Mouse (Mus musculus) hindbrain, postnatal 0 days (tissue): ENCODE results near the gene Mreg. TPM values are rescaled to one million over a fixed set of nuclear protein-coding genes. Genes with fewer than 3 reads are reported as not detected.

Experiments used
- ATAC-seq: fragments of 200-750 bp; cut with Nextera tagmentation; 2 replicates; pipeline ENCODE4 v1.8.0; 2017; ENCODE audit warnings: mild to moderate bottlenecking, moderate TSS enrichment, moderate library complexity
- DNase-seq: peaks from one replicate; pipeline ENCODE4 v3.0.0-alpha.2; 2015; ENCODE audit warnings: low spot score
- H3K27ac ChIP-seq: fragments of 300-500 bp; sonication (generic); 2 replicates; pipeline ENCODE4 v1.5.1; 2014; ENCODE audit warnings: mild to moderate bottlenecking
- H3K27me3 ChIP-seq: fragments of 300-500 bp; sonication (generic); 2 replicates; pipeline ENCODE4 v1.6.1; 2014; ENCODE audit warnings: low read length, mixed read lengths; ENCODE audit not compliant: insufficient read depth
- H3K36me3 ChIP-seq: fragments of 300-500 bp; sonication (generic); 2 replicates; pipeline ENCODE4 v1.6.1; 2014; ENCODE audit warnings: low read length, mixed read lengths; ENCODE audit not compliant: insufficient read depth
- H3K4me1 ChIP-seq: fragments of 300-500 bp; sonication (generic); 2 replicates; pipeline ENCODE4 v1.6.1; 2014; ENCODE audit warnings: antibody characterized with exemption, low read length, mixed read lengths; ENCODE audit not compliant: insufficient read depth
- H3K4me2 ChIP-seq: fragments of 300-500 bp; sonication (generic); 2 replicates; pipeline ENCODE4 v1.6.1; 2014; ENCODE audit warnings: low read depth, mild to moderate bottlenecking, low read length, moderate library complexity, mixed read lengths
- H3K4me3 ChIP-seq: fragments of 300-500 bp; sonication (generic); 2 replicates; pipeline ENCODE4 v1.5.1; 2014; ENCODE audit warnings: low read length
- H3K9ac ChIP-seq: fragments of 300-500 bp; sonication (generic); replicated peaks from 2 replicates; pipeline ENCODE4 v1.6.1; 2014; ENCODE audit warnings: mild to moderate bottlenecking, low read length, moderate library complexity, mixed read lengths
- H3K9me3 ChIP-seq: fragments of 300-500 bp; sonication (generic); 2 replicates; pipeline ENCODE4 v1.6.1; 2016; ENCODE audit warnings: low read length, mixed read lengths
- CTCF ChIP-seq: IDR thresholded peaks from 2 replicates; pipeline ENCODE4 v1.5.1; 2016; ENCODE audit warnings: antibody characterized with exemption, control low read depth, low read depth
- whole genome bisulfite sequencing: fragments of 180-500 bp; shearing (Covaris S2); extraction: QIAGEN DNeasy Blood & Tissue Kit; methylation state at CpG from one replicate; pipeline ENCODE4 v1.1.7; 2014; 5-methylcytosine and 5-hydroxymethylcytosine counted together
- polyA plus RNA-seq: library from polyadenylated mRNA; unstranded; fragments of >200 nt; fragmentation: Nextera tagmentation; extraction: Ambion mirVana; gene quantifications from 2 replicates; pipeline ENCODE4 v1.2.1, GENCODE M21; 2015
- total RNA-seq: library from RNA; depleted of rRNA; stranded (reverse); fragments of >200 nt; gene quantifications from 2 replicates; pipeline ENCODE4 v1.2.3, GENCODE M21; 2014

Mreg gene
- total and polyA plus RNA-seq, 2 experiments from 2014 or later: 2.1 to 3.9 TPM

GRCm38 (mm10) chr1:72205113-72205512 is 7.0 kb downstream of the Mreg start:
- no peak overlapping the region for H3K27ac ChIP-seq
- H3K9me3 ChIP-seq: no peaks in the 10 kb centered on the region
- H3K4me3 ChIP-seq: no peak overlapping the region
- ATAC-seq (no peak), DNase-seq (no peak)
- no peaks in the 10 kb centered on the region for H3K4me1 ChIP-seq
- no peak overlapping the region for H3K4me2 ChIP-seq
- H3K9ac ChIP-seq: no peak overlapping the region
- H3K36me3 ChIP-seq: no peaks in the 10 kb centered on the region
- TF ChIP-seq CTCF: no peak
- 65% methylated on average over 3 of the region's 3 CpGs for WGBS
- no peaks in the 10 kb centered on the region for H3K27me3 ChIP-seq

GRCm38 (mm10) chr1:72203204-72203603 is 8.9 kb downstream of the Mreg start:
- no peaks in the 10 kb centered on the region for H3K27me3 ChIP-seq
- H3K36me3 ChIP-seq: no peaks in the 10 kb centered on the region
- ATAC-seq (no peak), DNase-seq (no peak)
- H3K9me3 ChIP-seq: no peaks in the 10 kb centered on the region
- no peak overlapping the region for H3K4me2 ChIP-seq
- H3K27ac ChIP-seq: no peak overlapping the region
- no peak overlapping the region for H3K4me3 ChIP-seq
- no peak overlapping the region for H3K9ac ChIP-seq
- WGBS: 88% methylated on average over 9 of the region's 9 CpGs
- no peaks in the 10 kb centered on the region for H3K4me1 ChIP-seq
- no peak for TF ChIP-seq CTCF

GRCm38 (mm10) chr1:72202705-72203104 is 9.4 kb downstream of the Mreg start:
- Histone ChIP-seq H3K27ac (no peak overlapping the region), H3K36me3 (no peaks in the 10 kb centered on the region), H3K27me3 (no peaks in the 10 kb centered on the region), H3K4me3 (no peak overlapping the region), H3K4me2 (no peak overlapping the region), H3K4me1 (no peaks in the 10 kb centered on the region), H3K9me3 (no peaks in the 10 kb centered on the region), H3K9ac (no peak overlapping the region)
- WGBS: 95% methylated on average over 7 of the region's 7 CpGs
- no peak for ATAC-seq
- no peak for TF ChIP-seq CTCF
- no peak for DNase-seq

GRCm38 (mm10) chr1:72202068-72202467 is 10.0 kb downstream of the Mreg start:
- Histone ChIP-seq H3K27ac (no peak overlapping the region), H3K4me1 (no peaks in the 10 kb centered on the region), H3K9me3 (no peaks in the 10 kb centered on the region), H3K9ac (no peak overlapping the region), H3K4me2 (no peak overlapping the region), H3K4me3 (no peak overlapping the region), H3K27me3 (no peaks in the 10 kb centered on the region), H3K36me3 (no peaks in the 10 kb centered on the region)
- WGBS: 63% methylated on average over 2 of the region's 2 CpGs
- no peak for DNase-seq
- ATAC-seq: no peak
- TF ChIP-seq CTCF: no peak

GRCm38 (mm10) chr1:72201126-72201525 is 11.0 kb downstream of the Mreg start:
- no peak for ATAC-seq
- no peak for DNase-seq
- WGBS: 92% methylated on average over 3 of the region's 3 CpGs
- H3K4me3 ChIP-seq: no peak overlapping the region
- H3K27ac ChIP-seq: no peak overlapping the region
- no peaks in the 10 kb centered on the region for H3K9me3 ChIP-seq
- H3K4me2 ChIP-seq: no peak overlapping the region
- H3K27me3 ChIP-seq: no peaks in the 10 kb centered on the region
- H3K4me1 ChIP-seq: no peaks in the 10 kb centered on the region
- no peaks in the 10 kb centered on the region for H3K36me3 ChIP-seq
- no peak overlapping the region for H3K9ac ChIP-seq
- no peak for TF ChIP-seq CTCF

GRCm38 (mm10) chr1:72198142-72198806 is 13.8 kb downstream of the Mreg start:
- no peak overlapping the region for H3K4me3 ChIP-seq
- no peaks in the 10 kb centered on the region for H3K36me3 ChIP-seq
- no peaks in the 10 kb centered on the region for H3K9me3 ChIP-seq
- WGBS: 59% methylated on average over 10 of the region's 10 CpGs
- no peak for ATAC-seq
- no peak overlapping the region for H3K27ac ChIP-seq
- no peaks in the 10 kb centered on the region for H3K4me1 ChIP-seq
- H3K27me3 ChIP-seq: no peaks in the 10 kb centered on the region
- H3K4me2 ChIP-seq: no peak overlapping the region
- TF ChIP-seq CTCF: no peak
- H3K9ac ChIP-seq: no peak overlapping the region
- no peak for DNase-seq

GRCm38 (mm10) chr1:72196626-72197359 is 15.3 kb downstream of the Mreg start:
- Histone ChIP-seq H3K4me2 (no peak overlapping the region), H3K9me3 (no peaks in the 10 kb centered on the region), H3K4me3 (no peak overlapping the region), H3K27ac (no peak overlapping the region), H3K27me3 (no peaks in the 10 kb centered on the region), H3K36me3 (no peaks in the 10 kb centered on the region), H3K4me1 (no peaks in the 10 kb centered on the region), H3K9ac (no peak overlapping the region)
- DNase-seq: no peak
- TF ChIP-seq CTCF: no peak
- 0 out of 2 replicates have a peak, but pooled peaks have one; percentile 27 for ATAC-seq
- 74% methylated on average over 10 of the region's 10 CpGs for WGBS
